Mouse (Mus musculus) embryonic facial prominence, embryonic 12.5 days (tissue): ENCODE results near the gene Pdlim7. TPM values are rescaled to one million over a fixed set of nuclear protein-coding genes. Genes with fewer than 3 reads are reported as not detected.

Source experiments
- ATAC-seq: fragments of 200-750 bp; cut with Nextera tagmentation; 2 replicates; pipeline ENCODE4 v1.8.0; 2017; ENCODE audit not compliant: insufficient number of reproducible peaks, insufficient read depth, low FRiP score, low TSS enrichment
- H3K27ac ChIP-seq: fragments of 300-500 bp; sonication (generic); 2 replicates; pipeline ENCODE4 v1.5.1; 2016; ENCODE audit warnings: mild to moderate bottlenecking
- H3K27me3 ChIP-seq: fragments of 300-500 bp; sonication (generic); 2 replicates; pipeline ENCODE4 v1.6.1; 2016; ENCODE audit warnings: mild to moderate bottlenecking, moderate library complexity
- H3K36me3 ChIP-seq: fragments of 300-500 bp; sonication (generic); 2 replicates; pipeline ENCODE4 v1.6.1; 2016; ENCODE audit warnings: mild to moderate bottlenecking
- H3K4me1 ChIP-seq: fragments of 300-500 bp; sonication (generic); 2 replicates; pipeline ENCODE4 v1.6.1; 2016
- H3K4me2 ChIP-seq: fragments of 300-500 bp; sonication (generic); replicated peaks from 2 replicates; pipeline ENCODE4 v1.6.1; 2016; ENCODE audit warnings: mild to moderate bottlenecking, moderate library complexity
- H3K4me3 ChIP-seq: fragments of 300-500 bp; sonication (generic); 2 replicates; pipeline ENCODE4 v1.5.1; 2016; ENCODE audit warnings: mild to moderate bottlenecking
- H3K9ac ChIP-seq: fragments of 300-500 bp; sonication (generic); 2 replicates; pipeline ENCODE4 v1.6.1; 2016; ENCODE audit warnings: mild to moderate bottlenecking, moderate library complexity
- H3K9me3 ChIP-seq: fragments of 300-500 bp; sonication (generic); 2 replicates; pipeline ENCODE4 v1.6.1; 2016; ENCODE audit warnings: mild to moderate bottlenecking, moderate library complexity
- WGBS: fragments of 180-500 bp; shearing (Covaris S2); methylation state at CpG from one replicate; pipeline ENCODE4 v1.1.7; 2016; 5-methylcytosine and 5-hydroxymethylcytosine counted together
- polyA plus RNA-seq: library from polyadenylated mRNA; unstranded; fragments of >200 nt; fragmentation: Nextera tagmentation; extraction: Ambion mirVana; gene quantifications from 2 replicates; pipeline ENCODE4 v1.2.1, GENCODE M21; 2016

Pdlim7 gene
- polyA plus RNA-seq, 1 experiment from 2014 or later: 172 TPM

DNA sequence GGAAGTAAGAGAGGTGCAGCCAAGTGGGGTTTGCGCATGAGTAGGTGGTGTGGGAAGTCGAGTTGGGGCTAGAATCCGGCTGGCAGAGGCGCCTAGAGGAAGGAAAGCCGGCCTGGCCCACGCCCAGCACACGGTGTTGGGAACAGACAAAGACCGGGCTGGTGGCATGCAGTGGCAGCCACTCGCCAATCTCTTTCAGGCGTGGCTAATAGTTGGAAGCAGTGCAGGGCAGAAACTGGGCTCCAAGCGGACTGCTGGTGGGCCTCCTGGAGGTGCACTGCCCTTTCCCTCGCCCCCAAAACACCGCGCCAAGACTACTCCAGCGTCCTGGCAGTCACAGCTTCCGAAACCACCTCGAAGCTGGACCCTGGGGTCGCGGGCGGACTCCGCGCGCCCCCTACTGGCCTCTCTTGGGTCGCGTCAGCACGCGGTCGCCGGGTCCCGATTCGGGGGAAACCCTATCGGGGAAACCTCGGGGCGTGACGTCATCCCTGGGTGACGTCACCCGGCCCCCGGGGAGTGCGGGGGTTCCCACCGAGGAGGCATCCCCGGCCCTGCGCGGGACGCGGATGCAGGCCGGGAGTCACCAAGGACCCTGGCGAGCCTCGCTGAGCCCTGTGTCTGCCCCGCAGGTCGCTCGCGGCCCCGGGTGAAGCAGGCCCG is 42.2 kb downstream of the Pdlim7 start:
- Histone ChIP-seq H3K27me3 (no peaks in the 10 kb centered on the region; the same call in 1 of the 2 replicates), H3K9ac (peak overlapping the region; percentile 72), H3K9me3 (no peaks in the 10 kb centered on the region), H3K27ac (peak overlapping the region; percentile 77), H3K36me3 (peaks cover 23% of the 10 kb centered on the region), H3K4me1 (peaks cover 25% of the 10 kb centered on the region), H3K4me3 (peak overlapping the region; percentile 52), H3K4me2 (peak overlapping the region; percentile 99)
- WGBS: under 1% methylated on average over 54 of the region's 54 CpGs
- ATAC-seq: peak; percentile 61

DNA sequence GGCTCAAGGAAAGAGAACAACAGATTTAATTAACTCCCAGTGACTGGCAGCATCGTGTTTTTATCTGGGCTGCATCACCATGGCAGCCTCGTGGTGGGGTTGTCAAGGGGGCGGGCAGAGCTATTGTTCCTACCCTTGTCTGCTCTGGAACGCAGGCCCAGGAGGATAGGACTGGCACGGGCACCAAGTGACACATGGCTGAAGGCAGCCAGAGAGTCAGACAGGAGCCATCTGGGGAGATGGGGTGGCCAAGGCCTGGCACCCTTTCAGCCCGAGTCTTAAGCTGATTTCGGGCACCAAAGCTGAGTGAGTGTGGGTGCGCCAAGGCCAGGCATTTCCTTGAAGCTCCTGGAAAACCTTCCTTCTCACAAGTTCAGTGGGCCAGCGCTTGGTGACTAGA is 43.1 kb downstream of the Pdlim7 start:
- H3K27ac ChIP-seq: no peak overlapping the region
- no peak overlapping the region for H3K4me3 ChIP-seq

GRCm38 (mm10) chr13:55468851-55469560 is 44.5 kb downstream of the Pdlim7 start:
- Histone ChIP-seq H3K27ac (no peak overlapping the region), H3K4me3 (no peak overlapping the region), H3K36me3 (peaks cover 2% of the 10 kb centered on the region; the same call in 1 of the 2 replicates), H3K4me2 (no peak overlapping the region), H3K27me3 (no peaks in the 10 kb centered on the region; the same call in 1 of the 2 replicates), H3K4me1 (peaks cover 42% of the 10 kb centered on the region), H3K9me3 (no peaks in the 10 kb centered on the region), H3K9ac (no peak overlapping the region)
- ATAC-seq: no peak
- WGBS: 52% methylated on average over 13 of the region's 13 CpGs

More for the DNA sequence above, 43.1 kb downstream of the Pdlim7 start:
- no peak overlapping the region; the same call in 1 of the 2 replicates for H3K4me2 ChIP-seq
- 69% methylated on average over 9 of the region's 9 CpGs for WGBS
- peaks cover 32% of the 10 kb centered on the region for H3K4me1 ChIP-seq
- no peak for ATAC-seq
- H3K27me3 ChIP-seq: no peaks in the 10 kb centered on the region; the same call in 1 of the 2 replicates
- peaks cover 14% of the 10 kb centered on the region for H3K36me3 ChIP-seq
- peak overlapping the region; percentile 72; the same call in 1 of the 2 replicates for H3K9ac ChIP-seq
- H3K9me3 ChIP-seq: no peaks in the 10 kb centered on the region

DNA sequence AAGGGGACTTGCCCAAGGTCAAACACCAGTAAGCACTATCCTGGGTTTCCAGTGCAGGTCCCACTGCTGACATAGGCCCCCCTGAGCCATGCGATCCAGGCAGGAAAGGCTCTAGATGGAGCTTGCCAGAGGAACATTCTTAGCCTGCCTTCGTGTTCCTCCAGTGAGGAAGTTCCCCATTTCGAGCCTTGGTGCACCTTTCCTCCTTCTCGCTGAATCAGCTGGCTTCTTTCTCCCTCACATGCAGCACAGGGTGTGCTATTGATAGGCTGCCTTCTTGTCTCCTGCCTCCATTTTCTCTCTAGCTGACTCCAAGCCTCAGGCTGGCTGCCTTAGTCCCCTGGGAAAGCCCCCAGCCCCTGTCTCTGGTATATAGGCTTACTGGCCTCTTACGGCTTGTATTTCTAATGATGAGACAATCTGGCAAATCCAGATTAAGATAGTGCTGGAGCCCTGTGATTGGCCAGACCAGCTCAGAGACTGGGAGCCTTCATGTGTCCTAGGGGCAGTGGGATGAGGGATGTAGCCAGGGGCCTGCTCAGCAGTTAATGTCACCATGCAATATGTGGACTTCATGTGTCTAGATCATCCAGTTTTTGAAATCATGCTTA is 47.5 kb downstream of the Pdlim7 start:
- no peak overlapping the region for H3K4me2 ChIP-seq
- no peaks in the 10 kb centered on the region for H3K9me3 ChIP-seq
- peaks cover 36% of the 10 kb centered on the region for H3K4me1 ChIP-seq
- H3K9ac ChIP-seq: no peak overlapping the region
- H3K36me3 ChIP-seq: peaks cover 15% of the 10 kb centered on the region
- no peaks in the 10 kb centered on the region; the same call in 1 of the 2 replicates for H3K27me3 ChIP-seq
- no peak overlapping the region for H3K4me3 ChIP-seq
- no peak overlapping the region for H3K27ac ChIP-seq
- no peak for ATAC-seq
- 70% methylated on average over 5 of the region's 5 CpGs for WGBS

DNA sequence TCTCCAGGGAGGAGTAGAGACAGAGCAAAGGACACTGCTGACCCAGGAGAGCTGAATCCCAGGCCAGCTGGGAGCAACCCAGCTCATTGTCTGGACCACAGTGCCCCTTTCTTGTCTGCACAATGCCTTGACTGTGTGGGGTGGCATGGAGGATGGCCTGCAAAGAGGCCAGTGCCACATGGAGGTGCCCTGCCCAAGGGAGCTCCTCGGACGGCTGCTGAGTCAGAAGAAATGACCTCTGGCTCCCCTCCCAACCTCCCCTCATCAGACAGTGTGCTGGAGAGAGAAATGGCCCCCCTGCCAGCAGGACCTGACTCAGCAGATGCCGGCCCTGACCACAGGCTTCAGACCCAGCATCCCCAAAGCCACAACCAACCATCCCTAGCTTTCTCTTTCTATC is 48.3 kb downstream of the Pdlim7 start:
- H3K4me1 ChIP-seq: peaks cover 30% of the 10 kb centered on the region
- no peak for ATAC-seq

GRCm38 (mm10) chr13:55464027-55464884 is 49.2 kb downstream of the Pdlim7 start, which contains the start of gene Prr7:
Prr7 (plus strand) TSS chr13:55464267.
- peak; percentile 76 for ATAC-seq
- Histone ChIP-seq H3K4me2 (peak within 1 kb of the TSS; percentile 89), H3K36me3 (peaks cover 32% of the 10 kb centered on the region), H3K4me1 (peaks cover 30% of the 10 kb centered on the region), H3K4me3 (peak within 1 kb of the TSS; percentile 68), H3K9me3 (no peaks in the 10 kb centered on the region), H3K27me3 (no peaks in the 10 kb centered on the region), H3K27ac (peak within 1 kb of the TSS; percentile 92), H3K9ac (peak within 1 kb of the TSS; percentile 84)
- WGBS: under 1% methylated on average over 78 of the region's 84 CpGs

More for the DNA sequence above, 48.3 kb downstream of the Pdlim7 start:
- Histone ChIP-seq H3K27me3 (no peaks in the 10 kb centered on the region; the same call in 1 of the 2 replicates), H3K4me3 (peak overlapping the region; percentile 68), H3K9ac (peak overlapping the region; percentile 84), H3K27ac (peak overlapping the region; percentile 92; the same call in 1 of the 2 replicates), H3K9me3 (no peaks in the 10 kb centered on the region), H3K4me2 (peak overlapping the region; percentile 89), H3K36me3 (peaks cover 22% of the 10 kb centered on the region)
- 22% methylated on average over 3 of the region's 3 CpGs for WGBS

DNA sequence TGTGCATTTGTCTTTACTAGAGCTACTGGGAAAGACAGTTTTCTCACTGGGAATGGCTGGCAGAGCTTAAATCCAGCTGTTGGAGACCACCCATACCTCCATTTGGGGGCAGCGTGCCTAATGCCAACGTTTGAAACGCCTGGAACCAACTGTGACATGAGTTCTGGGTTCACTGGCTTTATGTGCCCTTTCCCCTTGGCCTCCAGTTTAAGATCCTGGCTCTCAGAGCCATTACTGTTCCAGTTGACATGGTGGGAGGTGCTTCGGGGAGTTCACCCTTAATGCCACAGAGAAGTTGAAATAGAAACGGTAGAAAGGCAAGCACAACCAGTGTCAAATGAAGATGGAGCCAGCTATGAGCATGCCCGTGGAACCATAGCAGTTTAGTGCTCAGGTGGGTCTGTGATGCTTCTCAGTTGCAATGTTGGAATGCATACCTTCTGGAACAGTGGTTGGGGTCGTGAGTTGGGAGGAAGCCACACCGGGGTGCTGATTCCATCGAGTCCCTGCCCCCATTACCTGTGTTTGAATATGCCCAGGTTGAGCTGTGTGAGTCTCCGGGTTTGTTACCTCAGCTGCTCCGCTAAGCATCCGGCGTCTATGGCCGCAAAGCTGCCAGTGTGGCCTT is 50.0 kb downstream of the Pdlim7 start:
- peak overlapping the region; percentile 68 for H3K4me3 ChIP-seq
- WGBS: 11% methylated on average over 14 of the region's 14 CpGs
- H3K27ac ChIP-seq: peak overlapping the region; percentile 92
- H3K4me1 ChIP-seq: peaks cover 30% of the 10 kb centered on the region
- peaks cover 39% of the 10 kb centered on the region for H3K36me3 ChIP-seq
- H3K9me3 ChIP-seq: no peaks in the 10 kb centered on the region
- H3K27me3 ChIP-seq: no peaks in the 10 kb centered on the region
- H3K9ac ChIP-seq: peak overlapping the region; percentile 84
- ATAC-seq: no peak
- H3K4me2 ChIP-seq: peak overlapping the region; percentile 89

DNA sequence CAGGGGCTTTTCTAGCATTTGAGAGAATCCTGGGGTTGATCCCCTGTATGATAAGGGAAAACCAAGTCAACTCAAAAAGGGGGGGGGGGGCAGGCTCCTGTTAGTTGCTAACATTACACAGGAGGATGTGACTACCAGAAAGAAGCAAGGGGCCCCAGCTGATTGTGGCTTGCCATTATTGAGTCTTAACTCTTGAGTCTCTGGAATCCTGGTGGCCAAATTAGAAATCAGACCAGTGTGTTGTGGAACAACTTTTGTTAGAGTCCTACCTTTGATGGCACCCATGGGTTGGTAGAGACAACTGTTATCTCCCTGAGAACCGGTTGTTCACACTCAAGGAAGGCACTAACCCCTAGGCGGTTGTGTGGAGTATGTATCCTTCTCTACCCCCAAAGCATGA is 50.5 kb downstream of the Pdlim7 start:
- no peak for ATAC-seq
- Histone ChIP-seq H3K36me3 (peaks cover 45% of the 10 kb centered on the region), H3K9ac (no peak overlapping the region), H3K4me2 (0 out of 2 replicates have a peak overlapping the region, but pooled peaks have one; percentile 89), H3K9me3 (no peaks in the 10 kb centered on the region), H3K4me1 (peaks cover 30% of the 10 kb centered on the region), H3K27ac (no peak overlapping the region), H3K27me3 (no peaks in the 10 kb centered on the region), H3K4me3 (no peak overlapping the region)
- WGBS: 44% methylated on average over 2 of the region's 2 CpGs

GRCm38 (mm10) chr13:55451785-55452549 is 61.5 kb downstream of the Pdlim7 start:
- Histone ChIP-seq H3K9ac (no peak overlapping the region), H3K4me3 (no peak overlapping the region), H3K27ac (no peak overlapping the region), H3K27me3 (no peaks in the 10 kb centered on the region), H3K4me2 (no peak overlapping the region), H3K9me3 (no peaks in the 10 kb centered on the region), H3K4me1 (peaks cover 10% of the 10 kb centered on the region), H3K36me3 (peaks cover 75% of the 10 kb centered on the region)
- WGBS: 95% methylated on average over 16 of the region's 16 CpGs
- ATAC-seq: no peak

GRCm38 (mm10) chr13:55451296-55451695 is 62.2 kb downstream of the Pdlim7 start:
- Histone ChIP-seq H3K9ac (no peak overlapping the region), H3K27ac (no peak overlapping the region), H3K36me3 (peaks cover 68% of the 10 kb centered on the region), H3K4me2 (no peak overlapping the region), H3K4me1 (peaks cover 16% of the 10 kb centered on the region), H3K4me3 (no peak overlapping the region), H3K27me3 (no peaks in the 10 kb centered on the region), H3K9me3 (no peaks in the 10 kb centered on the region)
- ATAC-seq: no peak
- 90% methylated on average over 10 of the region's 10 CpGs for WGBS
